Mouse (Mus musculus): ENCODE measurements around the gene Msx3. TPM values are rescaled to one million over a fixed set of nuclear protein-coding genes. Genes with fewer than 3 reads are reported as not detected.

Msx3 gene
- total RNA-seq, 2 experiments from 2014 or later, result 2.3 to 2.5 TPM

DNA sequence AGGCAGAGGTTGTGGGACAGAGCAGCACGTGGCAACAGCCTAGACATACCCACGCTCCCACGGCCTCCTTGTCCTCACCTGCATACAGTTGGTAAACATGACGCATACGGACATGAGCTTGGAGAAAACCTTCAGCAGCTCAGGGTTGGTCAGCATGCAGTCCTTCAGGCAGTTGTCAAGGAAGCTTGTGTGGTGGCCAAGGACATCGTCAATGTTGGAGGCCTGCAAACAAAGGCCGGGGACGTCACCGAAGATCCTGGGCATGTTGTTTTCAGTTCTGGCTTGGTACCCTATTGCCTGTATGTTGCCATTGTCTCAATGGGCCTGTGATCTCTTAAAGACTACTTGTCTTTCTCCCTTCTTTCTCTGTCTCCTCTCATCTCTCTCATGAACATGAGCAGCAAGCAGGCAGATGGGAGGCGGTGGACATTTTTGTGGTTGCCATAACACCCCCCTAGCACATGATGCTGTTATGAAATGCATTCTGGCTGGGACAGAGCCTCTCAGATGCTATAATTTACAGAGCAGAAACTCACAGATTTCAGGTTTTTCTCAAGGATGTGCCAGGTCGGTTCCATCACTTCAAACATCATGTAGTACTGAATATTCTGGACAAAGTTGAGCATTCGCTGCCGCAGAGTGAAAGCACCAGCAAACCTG, 50.1 kb downstream of the Msx3 start:
- intact Hi-C loops (cut with DNase I), result loop anchor here (5.0 kb wide), 1 partner anchor 33 kb away; no protein-coding TSS in a partner anchor
- DNase-seq, result no peak

Other genes with a start within 250 kb of the Msx3 start
- gene Adgra1, start 214.9 kb downstream of the Msx3 start, total RNA-seq (2021), result 10 to 100 TPM; 17.8 to 25.1 TPM
- 10 to 100 TPM; 36.2 to 45.3 TPM for gene Kndc1, start 154.4 kb downstream of the Msx3 start, total RNA-seq (2021)
- gene Utf1, start 105.3 kb downstream of the Msx3 start, total RNA-seq (2021), result not detected
- under 1 TPM; 0.66 to 0.83 TPM for gene 6430531B16Rik, start 70.3 kb downstream of the Msx3 start, total RNA-seq (2021)
- gene Adam8, start 56.5 kb downstream of the Msx3 start, total RNA-seq (2021), result 1 to 10 TPM; 2.4 to 2.6 TPM
- 10 to 100 TPM; 32.3 to 33.9 TPM for gene Zfp511, start 12.7 kb downstream of the Msx3 start, total RNA-seq (2021)
- gene Tubgcp2, start 12.4 kb downstream of the Msx3 start, total RNA-seq (2021), result 10 to 100 TPM; 55.1 to 58.0 TPM
- gene Caly, start 33.5 kb upstream of the Msx3 start, total RNA-seq (2021), result 100 to 1,000 TPM; 185 to 208 TPM
- not detected for gene Prap1, start 44.3 kb upstream of the Msx3 start, total RNA-seq (2021)
- gene Fuom, start 53.4 kb upstream of the Msx3 start, total RNA-seq (2021), result 10 to 100 TPM; 10.4 to 15.3 TPM
- gene Paox, start 66.7 kb upstream of the Msx3 start, total RNA-seq (2021), result 1 to 10 TPM; 6.1 to 6.8 TPM
- gene Echs1, start 67.4 kb upstream of the Msx3 start, total RNA-seq (2021), result 10 to 100 TPM; 55.1 to 59.6 TPM
- gene Mtg1, start 88.5 kb upstream of the Msx3 start, total RNA-seq (2021), result 10 to 100 TPM; 24.7 to 27.3 TPM
- gene Sprn, start 105.8 kb upstream of the Msx3 start, total RNA-seq (2021), result 10 to 100 TPM; 77.0 to 80.8 TPM
- not detected for gene Olfr522, start 115.7 kb upstream of the Msx3 start, total RNA-seq (2021)
- gene Olfr523, start 124.1 kb upstream of the Msx3 start, total RNA-seq (2021), result not detected
- gene Olfr524, start 156.9 kb upstream of the Msx3 start, total RNA-seq (2021), result not detected
- under 1 TPM; 0.32 to 0.58 TPM for gene Cd163l1, start 169.2 kb upstream of the Msx3 start, total RNA-seq (2021)
- not detected for gene 5830411N06Rik, start 198.2 kb upstream of the Msx3 start, total RNA-seq (2021)